Mouse (Mus musculus) heart, adult 8-10 months (tissue): ENCODE measurements around the gene Gpr153. TPM values are rescaled to one million over a fixed set of nuclear protein-coding genes. Genes with fewer than 3 reads are reported as not detected.
A peak's percentile ranks its signal among the peaks of the same experiment; 100 is the strongest.

ENCODE experiments used
- DNase-seq: peaks from one replicate; pipeline ENCODE4 v3.0.0; 2022; ENCODE audit warnings: low spot score
- total RNA-seq, 4 experiments: library from RNA; stranded (reverse); gene quantifications; 2 replicates each; pipeline ENCODE4 v1.2.4; 2022

The Gpr153 gene
- total RNA-seq, 4 experiments from 2014 or later, result 5.6 to 11.9 (median 9.8) TPM

DNA sequence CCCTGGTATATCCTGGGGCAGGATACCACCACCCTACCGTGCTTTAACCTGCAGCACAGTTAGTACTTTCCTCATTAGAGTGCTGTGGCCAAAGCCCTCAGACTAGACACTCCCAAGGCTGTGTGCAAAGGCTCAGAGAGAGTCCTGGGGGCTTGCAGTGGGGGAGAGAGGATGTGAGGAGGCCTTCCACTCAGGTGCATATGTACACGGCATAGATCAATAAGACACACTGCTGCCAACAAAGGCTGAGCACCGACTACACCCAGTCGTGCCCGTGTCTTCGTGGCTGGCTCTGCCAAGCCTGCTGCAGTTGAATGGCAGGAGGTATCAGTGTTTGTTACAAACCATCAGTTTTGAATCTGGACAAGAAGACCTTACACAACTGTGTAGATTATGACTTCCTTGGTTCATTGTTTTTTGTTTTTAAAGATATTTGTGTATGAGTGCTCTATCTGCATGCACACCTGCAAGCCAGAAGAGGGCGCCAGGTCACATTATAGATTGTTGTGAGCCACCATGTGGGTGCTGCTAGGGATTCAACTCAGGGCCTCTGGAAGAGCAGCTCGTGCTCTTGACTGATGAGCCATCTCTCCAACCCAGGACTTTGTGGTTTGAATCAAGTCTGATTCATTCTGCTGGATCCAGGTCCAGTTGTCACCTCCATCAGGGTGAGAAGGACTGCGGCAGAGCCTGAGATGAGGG is 9.0 kb upstream of the Gpr153 start:
- DNase-seq, result no peak

DNA sequence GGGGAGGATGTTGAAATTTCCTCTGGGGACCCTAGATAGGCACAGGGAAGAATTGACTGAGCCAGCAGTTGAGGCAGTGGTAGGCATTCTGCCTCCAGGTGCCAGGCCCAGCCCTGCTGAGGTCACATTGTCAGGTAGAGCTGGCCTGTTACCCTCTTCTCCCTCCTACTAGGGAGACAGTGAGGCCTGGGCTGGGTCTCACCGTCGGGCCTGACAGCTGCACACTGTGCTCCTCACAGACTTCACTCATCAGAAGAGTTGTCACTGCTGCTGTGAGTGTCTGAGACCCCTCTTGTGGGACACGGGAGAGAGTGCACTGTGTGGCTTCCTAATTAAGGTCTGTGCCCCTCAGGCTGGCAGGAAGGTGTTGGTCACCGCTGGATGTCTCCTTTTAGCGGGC is 8.2 kb upstream of the Gpr153 start:
- DNase-seq, result no peak

DNA sequence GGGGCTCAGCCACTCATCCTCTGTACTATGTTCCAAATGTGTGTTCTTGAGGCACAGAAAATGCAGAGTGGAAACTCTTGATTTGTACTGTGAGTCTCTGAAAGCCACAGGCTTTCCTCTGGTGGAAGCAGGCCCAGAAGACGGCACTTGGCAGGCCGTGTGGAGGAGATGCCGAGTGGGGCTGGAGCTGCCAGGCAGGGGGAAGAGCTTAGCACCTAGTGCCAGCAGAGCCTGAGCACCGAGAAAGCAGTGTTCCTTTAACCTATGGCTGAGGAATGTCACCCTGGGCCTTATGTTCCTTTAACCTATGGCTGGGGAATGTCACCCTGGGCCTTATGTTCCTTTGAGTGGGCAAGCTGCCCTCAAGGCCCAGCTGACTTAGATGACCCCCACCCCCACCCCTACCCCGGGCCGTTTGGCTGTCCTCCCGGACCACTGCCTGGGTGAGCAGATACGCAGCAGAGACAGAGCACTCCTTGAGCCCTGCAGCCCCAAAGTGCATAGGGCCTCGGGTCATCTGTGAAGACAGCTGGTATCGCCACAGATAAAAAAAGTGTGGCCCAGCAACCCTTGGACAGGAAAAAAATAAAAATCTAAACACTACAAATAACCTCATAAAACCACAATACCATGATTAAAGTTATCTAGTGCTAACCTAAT is 7.7 kb upstream of the Gpr153 start:
- no peak for DNase-seq

DNA sequence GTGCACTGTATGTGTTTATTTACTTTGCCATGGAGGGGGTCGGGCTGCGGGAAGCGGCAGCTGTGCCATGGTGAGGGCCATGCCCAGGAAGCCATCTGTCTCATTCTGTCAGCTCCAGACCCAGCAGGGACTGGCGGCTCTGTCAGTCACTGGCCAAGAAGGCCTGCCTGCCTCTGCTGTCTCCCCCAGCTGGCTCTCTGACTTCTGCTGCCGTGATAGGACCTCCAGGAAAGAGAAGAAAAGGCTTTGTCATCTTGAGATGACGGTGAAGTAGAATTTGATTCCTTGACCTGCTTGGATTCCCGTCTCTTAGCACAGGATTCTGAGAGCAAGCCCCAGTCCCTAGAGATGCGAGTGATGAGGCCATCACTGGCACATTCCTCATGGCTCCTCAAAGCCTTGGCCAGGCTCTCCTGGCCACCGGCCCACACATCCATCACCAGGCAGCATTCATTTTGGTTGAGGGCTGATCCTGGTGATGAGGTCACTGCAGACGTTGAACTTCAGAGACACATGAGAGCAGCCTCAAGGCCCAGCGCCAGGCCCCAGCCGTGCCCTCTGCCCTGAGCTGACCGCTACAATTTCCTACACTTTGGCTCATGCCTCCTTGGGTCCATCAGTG is 6.2 kb upstream of the Gpr153 start:
- DNase-seq, result peak; percentile 45

DNA sequence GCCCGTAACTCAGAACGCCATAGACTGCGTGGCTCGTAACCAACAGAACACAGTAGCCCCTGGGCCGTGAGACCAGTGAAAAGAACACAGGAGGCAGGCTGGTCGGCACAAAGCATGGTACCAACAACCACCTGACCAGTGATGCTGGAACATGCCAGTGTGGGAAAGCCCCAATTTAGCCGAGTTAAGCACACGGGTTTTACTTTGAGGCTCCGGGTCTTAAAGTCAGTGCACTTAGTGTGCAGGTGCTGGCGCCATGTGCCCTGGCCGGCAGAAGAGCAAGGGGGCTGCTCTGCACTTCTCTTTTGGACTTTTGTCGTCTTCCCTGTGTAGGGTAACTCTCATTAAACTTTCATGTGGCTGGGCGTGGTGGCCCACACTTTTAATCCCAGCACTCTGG is 4.1 kb upstream of the Gpr153 start:
- DNase-seq, result no peak

DNA sequence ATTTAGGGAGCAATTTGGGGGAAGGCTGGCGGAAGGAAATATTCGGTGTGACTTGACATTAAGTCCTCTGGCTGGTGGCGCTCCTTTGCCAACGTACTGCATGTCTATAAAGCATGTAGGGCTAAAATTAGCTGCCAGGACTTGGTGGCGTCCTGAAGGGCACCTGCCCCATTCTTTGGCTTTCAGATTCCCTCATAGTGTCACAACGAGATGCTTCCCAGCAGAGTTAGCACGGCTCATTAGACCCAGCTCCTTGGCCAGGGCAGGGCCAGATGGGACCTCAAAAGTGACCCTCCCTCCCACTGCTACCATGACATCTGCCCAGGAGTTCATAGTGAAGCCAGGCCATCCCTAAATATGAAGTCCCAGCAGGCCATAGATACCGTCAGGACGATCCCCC is 3.4 kb upstream of the Gpr153 start:
- no peak for DNase-seq

DNA sequence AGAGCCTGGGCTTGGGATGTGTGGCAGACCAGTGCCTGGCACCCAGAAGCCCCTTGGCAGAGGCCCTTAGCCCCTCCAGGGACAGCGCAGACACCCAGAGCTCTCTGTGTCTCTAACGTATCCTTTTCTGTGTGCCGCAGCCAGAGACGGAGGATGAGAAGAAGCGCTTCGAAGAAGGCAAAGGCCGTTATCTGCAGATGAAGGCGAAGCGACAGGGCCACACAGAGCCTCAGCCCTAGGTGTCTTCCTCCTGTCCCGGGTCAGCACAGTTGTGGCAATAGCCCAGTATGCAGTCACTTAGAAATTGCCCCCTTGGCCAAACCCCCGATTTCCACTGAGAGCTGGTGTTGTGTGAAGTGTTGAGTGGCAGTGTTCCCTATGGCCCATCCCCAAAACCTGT is 2.7 kb upstream of the Gpr153 start:
- no peak for DNase-seq

DNA sequence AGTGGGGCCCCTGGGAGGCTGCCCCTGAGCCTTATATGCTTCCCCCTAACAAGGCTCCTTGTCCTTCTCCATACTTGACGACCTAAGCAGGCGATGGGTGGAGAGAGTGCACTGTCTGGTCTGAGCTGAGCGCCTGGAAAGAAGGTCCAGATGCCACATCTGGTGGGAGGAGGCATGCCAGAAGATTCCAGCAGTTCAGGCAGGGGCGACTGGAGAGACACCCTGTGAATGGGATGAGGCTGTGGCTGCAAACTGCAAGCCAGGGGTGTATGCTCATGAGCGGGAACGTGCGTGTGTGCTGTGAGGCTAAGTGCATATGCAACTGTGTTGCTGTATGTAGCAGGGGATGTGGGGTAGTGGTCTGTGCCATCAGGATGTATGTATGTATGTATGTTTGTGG is 2.0 kb upstream of the Gpr153 start:
- no peak for DNase-seq

DNA sequence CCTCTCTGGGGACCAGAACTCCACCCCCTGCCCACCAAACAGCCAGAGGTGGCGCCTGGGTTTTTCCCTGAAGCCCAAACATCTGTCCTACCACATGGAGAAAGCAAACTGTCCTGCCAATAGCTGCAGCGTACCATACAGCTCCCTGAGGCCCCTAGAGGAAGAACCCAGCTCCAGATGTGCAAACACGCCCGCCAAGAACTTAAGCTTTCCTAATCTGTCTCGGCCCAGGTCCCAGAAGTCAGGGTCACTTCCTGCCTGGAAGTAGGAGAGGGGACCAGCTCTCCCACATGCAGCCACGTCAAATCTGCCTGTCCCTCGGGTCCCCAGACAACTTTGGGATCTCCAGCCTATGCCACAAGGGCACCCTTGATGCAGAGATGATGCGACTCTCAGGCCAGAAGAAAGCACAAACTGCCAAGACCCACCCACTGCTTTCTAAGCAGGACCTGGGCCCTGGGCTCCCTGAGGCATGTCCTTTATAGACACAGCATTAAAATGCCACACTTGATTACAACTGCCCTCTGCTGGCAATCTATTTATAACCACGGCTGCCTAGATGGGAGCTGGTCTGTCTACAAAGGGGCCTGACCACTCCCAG is 1.5 kb upstream of the Gpr153 start:
- DNase-seq, result peak; percentile 84

DNA sequence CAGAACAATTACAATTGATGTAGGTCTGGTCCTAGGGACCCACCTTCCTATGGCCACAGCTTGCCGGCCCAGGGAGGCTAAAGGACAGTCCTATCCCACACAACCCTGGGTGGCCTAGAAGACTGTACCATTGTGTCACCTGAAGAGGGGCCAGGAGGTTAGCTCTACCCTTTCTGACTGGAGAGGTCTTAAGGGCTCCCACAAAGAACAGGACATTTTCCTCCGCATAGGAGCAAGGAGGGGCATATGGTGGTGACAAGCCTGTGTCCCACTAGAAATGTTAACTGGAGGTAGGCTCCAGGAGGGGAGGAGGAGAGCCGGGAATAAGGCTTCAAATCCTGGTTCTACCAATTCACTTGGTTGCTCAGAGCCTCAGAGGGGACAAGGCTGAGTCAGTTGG is 841 bp upstream of the Gpr153 start:
- no peak for DNase-seq

DNA sequence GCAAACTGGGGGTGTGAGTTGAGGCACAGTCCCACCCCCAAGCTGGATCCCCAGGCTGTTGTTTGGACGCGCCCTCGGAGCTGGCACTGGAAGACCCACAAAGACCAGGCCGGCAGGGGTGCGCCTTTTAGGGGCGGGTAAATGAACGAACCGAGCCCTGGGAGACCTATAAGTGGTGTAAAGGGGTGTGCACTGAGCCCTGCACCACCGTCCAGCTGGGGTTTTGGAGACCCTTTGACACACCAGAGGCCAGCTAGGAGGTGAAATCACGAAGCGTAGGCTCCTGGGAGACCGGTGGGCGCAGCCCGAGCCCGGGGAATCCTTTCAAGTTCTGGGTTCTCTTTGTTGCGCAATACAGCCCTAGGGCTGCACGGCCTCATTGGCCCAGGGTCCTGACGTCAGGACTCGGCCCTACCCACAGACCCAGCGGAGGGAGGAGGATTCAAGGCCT is 674 bp downstream of the Gpr153 start:
- DNase-seq, result peak; percentile 53

DNA sequence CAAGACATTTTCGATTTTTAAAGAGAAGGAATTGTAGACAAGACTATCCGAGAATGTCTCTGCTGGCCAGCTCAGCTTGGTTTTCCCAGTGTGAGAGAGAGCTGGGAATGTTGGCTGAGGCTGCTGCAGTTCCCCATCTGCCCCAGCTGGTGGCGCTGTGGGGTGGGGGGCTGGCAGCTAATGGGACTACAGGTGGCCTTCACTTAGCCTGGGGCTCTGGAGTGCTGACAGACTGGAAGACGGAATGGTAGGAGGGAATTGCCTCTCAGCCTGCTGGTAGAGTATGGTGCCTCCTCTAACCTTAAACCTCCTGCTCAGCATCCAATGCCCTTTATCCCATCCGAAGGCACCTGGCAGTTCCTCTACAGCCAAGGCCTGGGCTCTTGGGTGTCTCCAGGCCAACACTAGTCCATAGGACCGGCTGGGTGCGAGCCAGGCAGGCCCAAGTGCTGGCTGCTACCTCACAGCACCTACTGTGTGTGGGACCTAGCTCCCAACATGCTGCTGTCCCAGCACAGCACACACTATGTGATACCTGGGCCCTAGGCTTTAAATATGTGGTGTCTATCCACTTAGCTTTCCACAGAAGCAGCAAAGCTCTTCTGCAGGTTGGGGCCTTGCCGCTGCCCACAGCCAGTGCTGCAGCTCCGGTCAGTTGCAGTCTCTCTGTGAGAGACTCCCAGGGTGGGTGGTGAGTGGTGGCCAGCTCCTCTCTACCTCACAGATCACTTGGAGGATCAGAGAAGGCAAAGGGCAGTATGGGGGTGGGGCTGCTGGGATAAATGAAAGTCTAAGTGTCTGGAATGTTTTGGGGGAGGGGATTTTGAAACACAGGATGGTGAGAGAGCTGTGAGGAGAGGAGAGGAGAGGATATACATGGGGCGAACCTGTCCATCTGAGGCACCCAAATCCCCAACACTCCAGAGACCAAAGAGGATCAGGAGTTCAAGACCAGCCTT is 2.6 kb downstream of the Gpr153 start:
- DNase-seq, result no peak

DNA sequence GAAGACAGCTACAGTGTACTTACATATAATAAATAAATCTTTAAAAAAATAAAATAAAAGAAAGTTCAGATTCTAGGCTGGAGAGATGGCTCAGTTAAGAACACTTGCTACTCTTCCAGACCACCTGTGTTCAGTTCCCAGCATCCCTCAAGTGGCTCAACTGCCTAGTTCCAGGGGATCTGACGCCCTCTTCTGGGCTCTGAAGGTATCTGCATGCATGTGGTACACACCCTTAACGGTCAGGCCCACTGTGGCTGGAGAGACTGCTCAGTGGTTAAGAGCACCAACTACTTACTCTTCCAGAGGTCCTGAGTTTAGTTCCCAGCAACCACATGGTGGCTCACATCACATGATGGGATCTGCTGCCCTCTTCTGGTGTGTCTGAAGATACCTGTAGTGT is 3.9 kb downstream of the Gpr153 start:
- DNase-seq, result no peak

DNA sequence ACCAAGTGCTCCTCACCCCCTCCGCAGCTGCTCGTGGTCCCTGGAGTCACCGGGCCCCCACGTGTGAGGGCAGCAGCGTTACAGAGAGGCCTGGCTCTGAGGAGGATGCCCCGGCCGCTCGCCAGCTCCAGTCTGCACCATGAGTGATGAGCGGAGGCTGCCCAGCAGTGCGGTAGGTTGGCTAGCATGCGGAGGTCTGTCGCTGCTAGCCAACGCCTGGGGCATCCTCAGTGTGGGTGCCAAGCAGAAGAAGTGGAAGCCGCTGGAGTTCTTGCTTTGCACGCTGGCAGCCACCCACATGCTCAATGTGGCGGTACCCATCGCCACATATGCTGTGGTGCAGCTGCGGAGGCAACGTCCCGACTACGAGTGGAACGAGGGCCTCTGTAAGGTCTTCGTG is 5.0 kb downstream of the Gpr153 start:
- DNase-seq, result no peak

DNA sequence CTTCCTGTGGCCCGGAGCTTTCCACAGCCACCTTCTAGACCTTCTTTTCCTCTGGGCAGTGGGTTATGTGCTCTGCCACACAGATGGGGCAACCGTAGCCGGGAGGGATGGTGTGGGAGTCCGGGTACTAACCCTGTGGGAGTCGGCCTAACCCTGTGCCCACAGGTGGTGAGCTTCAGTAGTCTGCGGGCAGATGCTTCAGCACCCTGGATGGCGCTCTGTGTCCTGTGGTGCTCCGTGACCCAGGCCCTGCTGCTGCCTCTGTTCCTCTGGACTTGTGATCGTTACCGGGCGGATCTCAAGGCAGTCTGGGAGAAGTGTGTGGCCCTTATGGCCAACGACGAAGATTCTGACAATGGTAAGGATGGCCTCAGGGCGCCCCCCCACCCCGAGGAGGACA is 7.6 kb downstream of the Gpr153 start:
- no peak for DNase-seq

DNA sequence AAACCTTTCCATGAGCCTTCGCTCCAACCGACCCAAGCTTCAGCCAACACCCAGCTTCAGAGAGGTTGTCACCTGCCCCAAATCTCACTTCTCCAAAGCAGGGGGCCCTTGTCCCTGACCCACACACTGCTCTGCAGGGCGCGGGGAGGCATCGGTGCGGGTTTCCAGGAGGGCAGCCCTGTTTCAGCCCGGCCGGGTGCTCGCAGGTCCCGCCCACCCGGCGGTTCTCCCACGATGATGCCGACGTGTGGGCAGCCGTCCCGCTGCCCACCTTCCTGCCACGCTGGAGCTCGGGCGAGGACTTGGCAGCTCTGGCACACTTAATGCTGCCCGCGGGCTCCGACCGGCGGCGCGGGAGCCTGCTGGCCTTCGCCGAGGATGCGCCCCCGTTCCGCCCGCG is 8.7 kb downstream of the Gpr153 start:
- no peak for DNase-seq

DNA sequence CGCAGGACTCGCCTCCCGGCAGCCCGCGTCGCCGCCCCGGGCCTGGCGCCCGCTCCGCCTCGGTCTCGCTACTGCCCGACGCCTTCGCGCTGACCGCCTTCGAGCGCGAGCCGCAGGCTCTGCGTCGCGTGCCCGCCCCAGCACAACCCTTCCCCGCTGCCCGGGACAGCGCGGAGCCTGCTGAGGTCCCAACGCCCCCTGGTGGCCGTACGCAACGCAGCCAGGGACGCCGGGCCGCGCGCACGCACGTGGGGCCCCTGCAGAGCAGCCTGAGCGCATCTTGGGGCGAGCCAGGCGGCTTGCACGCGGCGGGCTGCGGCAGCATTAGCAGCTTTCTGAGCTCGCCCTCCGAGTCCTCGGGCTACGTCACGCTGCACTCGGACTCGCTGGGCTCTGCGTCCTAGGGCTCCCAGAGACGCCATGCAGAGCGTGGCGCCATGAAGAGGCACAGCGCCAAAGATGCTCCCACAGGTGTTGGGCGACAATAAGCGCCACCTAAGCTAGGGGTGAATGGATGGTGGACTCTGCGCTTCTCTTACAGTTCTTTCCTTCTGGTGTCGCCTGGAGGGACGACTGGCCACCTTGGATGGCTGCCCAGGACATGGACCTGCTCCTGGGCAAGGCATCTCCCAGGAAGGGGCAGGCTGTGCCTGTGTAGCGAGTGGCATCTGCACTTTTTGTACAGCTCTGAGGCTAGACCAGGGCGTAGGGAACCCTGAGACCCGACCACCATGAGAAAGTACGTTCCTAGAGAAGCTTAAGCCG is 9.3 kb downstream of the Gpr153 start:
- DNase-seq, result peak; percentile 71

DNA sequence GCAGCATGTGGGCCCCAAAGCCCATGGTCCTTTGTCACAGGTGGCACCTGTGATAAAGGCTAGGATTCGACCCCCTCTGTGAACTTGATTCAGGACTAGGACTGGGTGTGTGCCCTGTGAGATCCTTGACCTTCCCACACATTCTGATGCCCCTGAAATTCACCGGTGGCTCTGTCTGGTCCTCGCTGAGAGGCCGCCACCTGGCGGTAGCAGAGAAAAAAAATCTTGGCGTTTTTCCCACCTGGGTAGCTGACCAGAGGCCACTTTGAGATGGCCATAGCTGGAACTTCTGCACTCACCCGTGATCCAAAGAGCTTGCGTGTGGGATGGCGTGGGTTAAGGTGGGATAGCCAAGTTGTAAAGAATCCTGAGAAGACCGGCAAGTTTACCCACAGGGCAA is 11.5 kb downstream of the Gpr153 start:
- peak; percentile 79 for DNase-seq

DNA sequence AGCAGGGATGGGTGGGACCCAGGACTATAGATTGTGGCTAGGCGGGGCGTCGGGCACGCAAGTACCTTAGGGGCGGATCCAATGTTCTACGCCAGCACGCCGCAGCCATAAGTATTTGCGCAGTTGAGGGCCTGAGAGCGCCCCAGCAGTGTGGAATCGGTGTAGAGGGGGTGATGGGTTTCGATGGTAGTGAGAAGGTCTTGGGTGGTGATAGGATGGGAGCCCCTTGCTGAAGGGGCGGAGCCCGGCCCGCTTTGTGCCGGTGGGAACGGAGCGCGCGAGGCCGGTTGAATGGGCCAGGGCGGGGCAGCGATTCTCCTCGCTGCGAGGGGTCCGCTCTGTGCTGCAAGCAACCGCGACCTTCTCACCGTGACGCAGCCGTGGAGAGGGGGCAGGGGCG is 12.2 kb downstream of the Gpr153 start:
- DNase-seq, result no peak

DNA sequence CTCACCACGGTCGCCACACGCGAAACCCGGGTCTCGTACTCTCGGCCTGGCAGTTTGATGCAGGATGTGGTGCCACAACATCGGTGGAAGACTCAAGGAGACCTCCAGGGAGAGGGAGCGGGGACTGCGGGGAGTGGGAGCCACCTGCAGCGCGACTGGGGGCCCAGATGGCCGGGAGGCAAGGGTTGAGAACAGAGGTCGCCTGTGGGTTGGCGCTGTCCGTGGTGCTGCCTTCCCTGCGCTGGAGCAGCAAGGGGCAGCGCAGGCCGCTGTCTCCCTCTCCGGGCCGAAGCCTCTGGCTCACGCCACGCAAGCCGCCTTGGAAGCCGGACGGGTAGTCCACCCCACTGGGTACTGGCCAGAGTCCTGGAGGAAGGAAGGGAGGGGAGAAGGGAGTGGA is 12.9 kb downstream of the Gpr153 start:
- DNase-seq, result no peak
